Mouse (Mus musculus) embryonic fibroblast, embryonic 13.5 days (primary cell): ENCODE measurements around the gene Nfix. TPM values are rescaled to one million over a fixed set of nuclear protein-coding genes. Genes with fewer than 3 reads are reported as not detected.

Experiments used
- H3K27ac ChIP-seq: 2 replicates; pipeline ENCODE4 v1.5.1; 2012; ENCODE audit warnings: low read length, control low read depth, inconsistent platforms; ENCODE audit not compliant: insufficient read depth
- H3K4me1 ChIP-seq: 2 replicates; pipeline ENCODE4 v1.6.1; 2011; ENCODE audit warnings: low read length; ENCODE audit not compliant: control insufficient read depth, insufficient read depth
- H3K4me3 ChIP-seq: 2 replicates; pipeline ENCODE4 v1.5.1; 2011; ENCODE audit warnings: mild to moderate bottlenecking, control low read depth, low read length; ENCODE audit not compliant: insufficient read depth
- CTCF ChIP-seq: IDR thresholded peaks from 2 replicates; pipeline ENCODE4 v1.5.1; 2011; ENCODE audit warnings: mild to moderate bottlenecking, control low read depth, low read length, moderate library complexity, borderline replicate concordance; ENCODE audit not compliant: insufficient read depth
- POLR2A ChIP-seq: IDR thresholded peaks from 2 replicates; pipeline ENCODE4 v1.6.1; 2011; ENCODE audit warnings: low read depth, mild to moderate bottlenecking, control low read depth, low read length, moderate library complexity
- polyA plus RNA-seq: library from polyadenylated mRNA; stranded (reverse); fragments of >200 nt; gene quantifications from 2 replicates; pipeline ENCODE4 v1.2.4, GENCODE M21; 2011; ENCODE audit warnings: low read depth; ENCODE audit not compliant: missing spikeins, insufficient read length

The Nfix gene
- polyA plus RNA-seq, 1 experiment: 236 TPM

GRCm38 (mm10) chr8:84722850-84723570, 77.1 kb downstream of the Nfix start, which contains the start of gene G430095P16Rik:
Gene G430095P16Rik (plus strand): TSS chr8:84723007.
- peak within 1 kb of the TSS; percentile 91 for H3K27ac ChIP-seq
- H3K4me1 ChIP-seq: peaks cover 21% of the 10 kb centered on the region
- no peak within 1 kb of the TSS for H3K4me3 ChIP-seq
- TF ChIP-seq POLR2A (no peak), CTCF (no peak)

- Histone ChIP-seq H3K4me3 (no peak overlapping the region), H3K27ac (peak overlapping the region; percentile 91), H3K4me1 (peaks cover 21% of the 10 kb centered on the region)
- TF ChIP-seq POLR2A (no peak), CTCF (no peak)
Measured at GRCm38 (mm10) chr8:84722530-84722849, 77.7 kb downstream of the Nfix start.

GRCm38 (mm10) chr8:84718959-84719690, 81.0 kb downstream of the Nfix start:
- Histone ChIP-seq H3K4me1 (peaks cover 17% of the 10 kb centered on the region), H3K27ac (no peak overlapping the region), H3K4me3 (no peak overlapping the region)
- TF ChIP-seq POLR2A (no peak), CTCF (no peak)

- no peak for TF ChIP-seq CTCF
- TF ChIP-seq POLR2A: no peak
- Histone ChIP-seq H3K4me3 (no peak overlapping the region), H3K27ac (no peak overlapping the region), H3K4me1 (peaks cover 10% of the 10 kb centered on the region)
Measured at GRCm38 (mm10) chr8:84718476-84718875, 81.7 kb downstream of the Nfix start.

- Histone ChIP-seq H3K27ac (no peak overlapping the region), H3K4me1 (peaks cover 14% of the 10 kb centered on the region), H3K4me3 (no peak overlapping the region)
- TF ChIP-seq CTCF (no peak), POLR2A (no peak)
Measured at GRCm38 (mm10) chr8:84716790-84717189, 83.4 kb downstream of the Nfix start.

GRCm38 (mm10) chr8:84715893-84716468, 84.2 kb downstream of the Nfix start:
- Histone ChIP-seq H3K27ac (no peak overlapping the region), H3K4me3 (no peak overlapping the region), H3K4me1 (peaks cover 19% of the 10 kb centered on the region)
- TF ChIP-seq POLR2A (no peak), CTCF (no peak)

GRCm38 (mm10) chr8:84714161-84714560, 86.0 kb downstream of the Nfix start:
- Histone ChIP-seq H3K27ac (peak overlapping the region; percentile 97; the same call in 1 of the 2 replicates), H3K4me1 (peaks cover 18% of the 10 kb centered on the region), H3K4me3 (no peak overlapping the region)
- TF ChIP-seq CTCF (no peak), POLR2A (no peak)

- Histone ChIP-seq H3K4me1 (peaks cover 18% of the 10 kb centered on the region), H3K27ac (peak overlapping the region; percentile 97), H3K4me3 (no peak overlapping the region)
- TF ChIP-seq POLR2A: no peak
Measured at GRCm38 (mm10) chr8:84713381-84713780, 86.8 kb downstream of the Nfix start.

- TF ChIP-seq POLR2A (no peak; the same call in 1 of the 2 replicates), CTCF (no peak)
- Histone ChIP-seq H3K27ac (peak overlapping the region; percentile 97), H3K4me3 (no peak overlapping the region), H3K4me1 (peaks cover 18% of the 10 kb centered on the region)
Measured at GRCm38 (mm10) chr8:84712759-84713120, 87.4 kb downstream of the Nfix start.

- TF ChIP-seq CTCF: no peak
- no peak; the same call in 1 of the 2 replicates for TF ChIP-seq POLR2A
- Histone ChIP-seq H3K4me1 (peaks cover 18% of the 10 kb centered on the region), H3K27ac (peak overlapping the region; percentile 97), H3K4me3 (no peak overlapping the region)
Measured at GRCm38 (mm10) chr8:84711933-84712758, 88.0 kb downstream of the Nfix start.
